Mouse (Mus musculus): ENCODE results near the gene Dchs1. TPM values are rescaled to one million over a fixed set of nuclear protein-coding genes. Genes with fewer than 3 reads are reported as not detected.
A peak's percentile ranks its signal among the peaks of the same experiment; 100 is the strongest.

The Dchs1 gene
- 10 to 100 TPM; 14.1 to 15.1 TPM for total RNA-seq (2021)
- long read RNA-seq, experiment 1, partial matches to known transcripts: 8 of 8 reads
- long read RNA-seq, experiment 1, other reads (novel, unspliced or antisense): 0 of 8 reads
- long read RNA-seq, experiment 2, full-length matches to known transcripts: 1 of 12 reads
- long read RNA-seq, experiment 2, partial matches to known transcripts: 9 of 12 reads
- long read RNA-seq, experiment 2, other reads (novel, unspliced or antisense): 2 of 12 reads

DNA sequence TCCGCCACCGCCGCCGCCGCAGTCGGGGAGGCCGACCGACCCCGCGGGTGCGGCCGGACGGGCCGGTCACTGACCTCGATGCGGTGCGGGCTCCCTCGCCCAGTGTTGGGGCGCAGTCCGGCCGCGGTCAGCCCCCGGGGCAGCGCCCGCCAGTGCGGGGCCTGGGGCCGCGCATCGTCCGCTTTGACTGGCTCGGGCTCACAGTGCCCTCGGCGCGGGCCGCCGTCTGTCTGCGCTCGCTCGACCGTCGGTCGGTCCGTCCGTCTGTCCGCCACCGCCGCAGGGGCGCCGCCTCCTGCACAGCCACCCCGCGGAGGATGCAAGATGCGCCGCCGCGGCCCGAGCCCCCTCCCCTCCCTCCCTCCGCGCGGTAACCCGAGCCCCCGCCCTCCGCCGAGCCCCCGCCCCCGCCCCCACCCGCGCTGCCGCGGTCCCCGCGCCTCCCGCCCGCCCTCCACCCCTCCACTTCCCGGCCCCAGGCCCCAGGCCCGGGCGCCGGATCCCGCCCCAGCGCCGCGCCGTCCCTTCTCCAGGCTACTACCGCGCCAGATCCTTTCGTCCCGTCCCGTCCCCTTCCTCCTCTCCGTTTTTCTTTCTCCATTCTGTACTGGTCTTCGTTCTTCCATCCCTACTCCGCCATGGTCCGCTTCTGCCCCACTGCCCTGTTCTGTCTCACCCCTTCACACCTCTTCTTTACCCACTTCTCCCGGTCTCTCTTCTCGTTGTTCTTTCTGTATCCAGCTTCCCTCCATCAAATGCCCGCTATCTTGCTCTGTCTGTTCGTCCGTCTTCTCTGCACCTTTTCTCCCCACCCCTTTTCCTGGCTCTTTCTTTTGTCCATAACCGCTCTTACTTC is at the start of gene Dchs1:
Gene Dchs1, minus strand, starts transcription at position 370 of the 856 bp plus-strand sequence.
- no peak for TF ChIP-seq CTCF (conservative IDR thresholded peaks at IDR 0.05)
- Histone ChIP-seq H3K27ac (peak within 1 kb of the TSS; percentile 73; the same call in 1 of the 2 replicates), H3K4me3 (peak within 1 kb of the TSS; percentile 64)
- no peak for DNase-seq (ENCODE audit: low spot score in 2 of 2)

DNA sequence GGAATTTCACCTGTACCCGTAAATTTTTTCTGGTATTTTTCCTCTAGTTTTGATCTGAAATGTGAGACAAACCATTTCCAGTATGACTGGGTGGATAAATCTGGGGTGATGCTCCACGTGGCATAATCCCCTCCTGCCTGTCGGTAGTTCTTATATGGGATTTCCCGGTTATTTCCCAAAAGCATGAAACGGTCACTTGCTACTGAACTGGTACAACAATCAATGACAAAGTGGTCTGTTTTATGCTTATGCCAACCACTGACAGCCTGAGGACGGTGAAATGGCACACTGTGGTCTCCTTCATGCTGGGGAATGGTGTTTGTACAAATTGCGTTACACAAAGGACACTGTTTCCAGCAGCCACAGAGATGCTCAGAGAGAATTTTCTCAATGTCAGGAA is 36.8 kb upstream of the Dchs1 start:
- H3K27ac ChIP-seq: no peak overlapping the region
- H3K4me3 ChIP-seq: no peak overlapping the region
- DNase-seq (ENCODE audit: low spot score in 2 of 2): no peak
- no peak for TF ChIP-seq CTCF (conservative IDR thresholded peaks at IDR 0.05)

DNA sequence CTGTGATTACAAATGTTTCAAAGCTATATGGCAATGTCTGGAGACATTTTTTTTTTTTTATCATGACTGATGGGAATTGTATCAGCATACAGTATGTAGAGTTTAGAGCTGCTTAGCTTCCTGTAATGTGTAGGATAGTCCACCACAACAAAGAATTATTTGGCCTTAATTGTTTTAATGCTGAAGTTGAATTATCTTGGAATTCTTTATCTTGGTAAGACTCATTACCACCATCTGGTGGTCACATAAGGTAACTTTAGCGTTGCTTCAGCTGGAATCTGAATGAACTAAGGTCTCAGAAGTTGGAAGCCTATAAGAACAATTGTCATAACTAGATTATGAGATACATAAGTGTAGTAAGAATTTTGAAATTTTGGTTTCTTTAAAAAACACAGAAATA is 31.0 kb upstream of the Dchs1 start:
- Histone ChIP-seq H3K4me3 (no peak overlapping the region), H3K27ac (no peak overlapping the region)
- TF ChIP-seq CTCF (conservative IDR thresholded peaks at IDR 0.05): peak; percentile 90
- no peak for DNase-seq (ENCODE audit: low spot score in 2 of 2)

DNA sequence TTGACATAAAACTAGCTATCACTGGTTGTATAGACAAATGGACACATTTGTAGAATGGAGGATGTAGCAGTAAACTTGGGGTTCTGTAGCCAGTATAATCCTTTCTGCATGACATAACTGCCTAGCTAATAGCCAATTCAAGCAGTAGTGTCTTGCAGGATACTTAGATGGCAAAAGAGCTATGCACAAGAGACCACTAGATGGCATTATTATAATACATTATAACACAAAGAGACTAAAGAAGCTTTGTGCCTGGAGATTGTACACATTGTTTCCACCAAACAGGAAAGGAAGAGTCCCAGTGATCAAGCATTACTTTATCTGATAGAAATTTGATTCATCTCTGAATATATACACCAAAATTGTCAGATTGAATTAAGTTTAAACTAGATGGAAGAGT is 29.3 kb upstream of the Dchs1 start:
- DNase-seq (ENCODE audit: low spot score in 2 of 2): no peak
- H3K27ac ChIP-seq: no peak overlapping the region
- H3K4me3 ChIP-seq: no peak overlapping the region
- peak; percentile 77 for TF ChIP-seq CTCF (conservative IDR thresholded peaks at IDR 0.05)

DNA sequence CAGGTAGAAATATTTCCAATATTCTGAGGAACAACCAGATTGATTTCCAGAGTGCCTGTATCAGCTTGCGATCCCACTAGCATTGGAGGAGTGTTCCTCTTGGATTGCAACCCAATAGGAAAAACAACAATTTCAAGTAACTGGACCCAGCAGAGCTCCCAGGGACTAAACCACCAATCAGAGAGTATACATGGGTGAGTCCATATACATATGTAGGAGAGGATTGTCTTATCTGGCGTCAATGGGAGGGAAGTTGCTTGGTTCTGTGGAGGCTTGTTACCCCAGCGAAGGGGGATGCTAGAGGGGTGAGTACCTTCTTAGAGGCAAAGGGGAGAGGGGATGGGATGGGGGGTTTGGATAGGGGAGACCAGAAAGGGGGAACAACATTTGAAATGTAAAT is 25.9 kb upstream of the Dchs1 start:
- H3K4me3 ChIP-seq: no peak overlapping the region
- no peak overlapping the region for H3K27ac ChIP-seq
- no peak for DNase-seq (ENCODE audit: low spot score in 2 of 2)
- TF ChIP-seq CTCF (conservative IDR thresholded peaks at IDR 0.05): no peak

DNA sequence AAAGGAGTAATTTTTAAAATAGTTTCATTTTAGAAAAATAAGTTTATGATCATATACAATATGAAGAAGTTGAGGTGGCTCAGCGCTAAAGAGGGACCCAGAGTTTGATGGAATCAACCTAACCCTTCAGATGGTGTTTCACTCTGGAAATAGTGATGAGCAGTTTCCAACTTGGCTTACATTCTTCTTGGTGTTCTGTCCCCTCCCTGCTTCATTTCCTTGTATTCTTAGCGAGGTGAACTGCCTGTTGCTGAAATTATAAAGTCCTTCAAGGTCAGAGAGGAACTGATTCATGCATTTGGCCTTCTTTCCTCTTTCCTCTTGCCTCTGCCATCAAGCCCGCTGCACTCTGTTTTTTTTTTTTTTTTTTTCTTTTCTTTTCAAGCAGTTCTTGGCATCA is 25.1 kb upstream of the Dchs1 start:
- no peak overlapping the region for H3K4me3 ChIP-seq
- no peak for TF ChIP-seq CTCF (conservative IDR thresholded peaks at IDR 0.05)
- DNase-seq (ENCODE audit: low spot score in 2 of 2): no peak
- H3K27ac ChIP-seq: no peak overlapping the region

DNA sequence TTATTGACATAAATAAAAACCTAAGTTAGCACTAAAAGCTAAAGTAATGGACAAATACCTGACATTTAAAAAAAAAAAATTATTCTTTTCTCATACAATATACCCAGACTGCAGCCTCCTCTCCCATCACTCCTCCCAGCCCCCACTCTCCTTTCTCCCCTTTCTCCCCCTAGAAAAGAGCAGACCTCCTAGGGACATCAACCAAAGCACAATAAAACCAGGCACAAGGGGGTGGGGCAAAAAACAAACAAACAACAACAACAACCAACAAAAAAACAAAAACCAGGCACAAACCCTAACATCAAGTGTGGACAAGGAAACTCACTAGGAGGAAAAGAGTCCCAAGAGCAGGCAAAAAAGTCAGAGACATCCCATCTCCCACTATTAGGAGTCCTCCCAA is 24.1 kb upstream of the Dchs1 start:
- no peak for TF ChIP-seq CTCF (conservative IDR thresholded peaks at IDR 0.05)
- H3K27ac ChIP-seq: peak overlapping the region; percentile 80
- no peak for DNase-seq (ENCODE audit: low spot score in 2 of 2)
- H3K4me3 ChIP-seq: peak overlapping the region; percentile 43

DNA sequence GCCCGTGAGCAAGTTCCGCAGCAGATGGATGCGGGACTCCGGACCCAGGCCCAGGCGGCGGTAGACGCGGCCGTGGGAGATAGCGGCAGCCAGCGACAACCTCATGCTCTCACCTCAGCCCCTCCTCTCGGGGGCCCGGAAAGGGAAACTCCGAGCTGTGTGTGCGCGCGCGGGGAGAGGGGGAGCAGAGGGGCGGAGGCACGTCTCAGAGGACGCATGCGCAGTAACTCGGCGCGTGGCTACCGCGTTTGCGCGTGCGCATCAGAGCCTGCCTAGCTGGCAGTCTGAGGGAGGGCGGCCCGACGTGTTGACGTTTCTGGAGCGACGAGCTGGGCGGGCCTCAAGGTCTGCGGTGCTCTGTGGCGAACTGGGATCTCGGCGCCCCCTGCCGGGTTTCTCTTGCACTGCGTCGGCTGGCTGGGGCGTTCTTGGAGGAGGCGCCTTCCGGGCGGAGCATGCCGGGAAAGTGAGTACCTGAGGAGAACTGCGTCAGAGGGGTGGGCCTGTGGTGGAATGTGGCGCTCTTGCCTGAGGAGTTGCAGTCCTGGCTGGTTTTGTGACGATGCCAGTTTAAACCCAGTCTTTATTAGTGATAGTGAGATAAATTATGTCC is 23.5 kb upstream of the Dchs1 start, which contains the start of gene Mrpl17:
Gene Mrpl17, minus strand, starts transcription at position 223 of the 613 bp plus-strand sequence.
- H3K4me3 ChIP-seq: peak within 1 kb of the TSS; percentile 79
- peak; percentile 99 for TF ChIP-seq CTCF (conservative IDR thresholded peaks at IDR 0.05)
- peak; percentile 100 for DNase-seq (ENCODE audit: low spot score in 2 of 2)
- peak within 1 kb of the TSS; percentile 93 for H3K27ac ChIP-seq

DNA sequence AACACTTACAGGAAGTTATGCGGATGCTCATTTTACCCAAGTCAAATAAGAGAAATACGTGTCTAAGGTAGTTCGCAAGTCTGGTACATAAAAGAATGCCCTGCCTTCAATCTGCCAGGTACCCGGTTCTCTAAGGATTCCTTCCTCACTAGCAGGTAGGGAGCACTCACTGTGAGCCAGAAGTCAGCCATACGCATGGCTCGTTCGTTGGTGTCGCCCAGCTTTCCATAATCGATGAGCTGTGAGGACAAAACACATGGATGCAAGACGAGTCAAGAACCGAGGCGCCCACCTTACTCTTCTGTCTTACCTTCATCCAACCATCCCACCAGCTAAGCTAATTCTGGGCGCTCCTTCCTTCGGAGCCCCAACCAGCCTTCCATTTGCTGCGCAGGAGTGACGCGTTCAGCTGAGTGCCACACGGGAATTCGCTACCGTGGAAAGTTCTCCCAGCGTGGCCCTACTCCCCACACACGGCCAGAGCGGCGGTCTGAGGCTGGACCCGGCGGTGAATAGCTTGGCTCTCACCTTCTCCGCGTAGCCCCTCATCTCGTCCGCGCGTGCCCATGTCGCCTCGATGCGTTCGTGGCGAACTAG is 22.9 kb upstream of the Dchs1 start:
- DNase-seq (ENCODE audit: low spot score in 2 of 2): peak in 1 of 2 experiments; percentile 36
- Histone ChIP-seq H3K27ac (peak overlapping the region; percentile 93), H3K4me3 (peak overlapping the region; percentile 79)
- no peak for TF ChIP-seq CTCF (conservative IDR thresholded peaks at IDR 0.05)

DNA sequence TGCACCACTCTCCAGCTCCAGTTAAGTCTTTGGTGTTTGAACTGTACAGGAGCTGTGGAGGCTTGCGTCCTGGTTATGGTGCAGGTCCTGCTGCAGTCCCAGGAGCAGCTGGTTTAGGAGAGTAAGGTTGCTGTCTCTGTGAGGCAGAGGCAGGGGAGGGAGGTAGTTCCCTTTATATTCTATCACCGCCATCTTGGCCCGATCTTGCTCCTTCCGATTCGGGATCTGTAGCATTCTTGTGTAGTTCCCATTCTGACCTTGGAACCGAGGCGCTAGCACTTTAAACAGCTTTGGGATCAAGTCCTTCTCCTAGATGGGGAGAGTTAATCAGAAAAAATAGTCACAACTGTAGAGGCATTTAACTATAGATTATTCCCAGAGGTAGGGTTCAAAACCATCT is 22.4 kb upstream of the Dchs1 start:
- TF ChIP-seq CTCF (conservative IDR thresholded peaks at IDR 0.05): no peak
- DNase-seq (ENCODE audit: low spot score in 2 of 2): no peak
- peak overlapping the region; percentile 93 for H3K27ac ChIP-seq
- H3K4me3 ChIP-seq: peak overlapping the region; percentile 79

DNA sequence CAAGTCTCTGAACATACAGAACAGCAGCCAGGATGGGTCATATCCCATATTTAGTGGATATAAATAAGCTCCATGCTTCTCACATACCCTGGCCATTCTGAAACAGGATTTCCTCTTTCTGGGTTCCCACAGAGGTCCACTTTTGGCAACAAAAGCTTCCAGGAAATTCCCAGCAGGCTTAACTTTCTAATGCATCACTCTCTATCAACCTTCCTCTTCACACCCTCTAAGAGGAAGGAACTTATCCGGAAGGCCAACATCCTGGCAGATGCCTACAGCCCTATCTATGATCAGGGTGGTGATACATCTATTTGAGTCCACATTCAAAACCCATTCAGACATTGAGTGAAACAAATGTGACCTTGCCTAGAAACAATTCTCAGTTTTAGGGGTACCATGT is 20.9 kb upstream of the Dchs1 start:
- DNase-seq (ENCODE audit: low spot score in 2 of 2): no peak
- Histone ChIP-seq H3K4me3 (no peak overlapping the region), H3K27ac (no peak overlapping the region)
- TF ChIP-seq CTCF (conservative IDR thresholded peaks at IDR 0.05): no peak

DNA sequence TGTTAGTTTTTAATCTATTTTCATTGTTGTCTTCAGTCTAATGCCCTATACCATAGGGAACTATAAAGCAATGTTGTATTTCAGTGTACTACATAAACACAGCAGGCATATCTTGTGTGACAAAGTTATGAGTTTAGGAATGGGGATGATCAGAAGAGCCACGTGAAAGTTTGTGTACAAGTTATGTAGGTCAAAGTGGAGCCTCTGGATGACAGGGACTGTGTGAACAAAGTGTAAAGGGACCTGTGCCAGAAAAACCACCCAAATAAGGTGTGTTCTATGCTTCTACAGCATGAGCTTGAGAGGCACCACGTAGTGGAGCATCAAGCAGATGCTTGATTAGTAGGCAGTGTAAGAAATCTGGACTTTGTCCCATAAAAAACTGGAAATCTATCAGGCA is 19.3 kb upstream of the Dchs1 start:
- Histone ChIP-seq H3K4me3 (no peak overlapping the region), H3K27ac (no peak overlapping the region)
- no peak for TF ChIP-seq CTCF (conservative IDR thresholded peaks at IDR 0.05)
- no peak for DNase-seq (ENCODE audit: low spot score in 2 of 2)

DNA sequence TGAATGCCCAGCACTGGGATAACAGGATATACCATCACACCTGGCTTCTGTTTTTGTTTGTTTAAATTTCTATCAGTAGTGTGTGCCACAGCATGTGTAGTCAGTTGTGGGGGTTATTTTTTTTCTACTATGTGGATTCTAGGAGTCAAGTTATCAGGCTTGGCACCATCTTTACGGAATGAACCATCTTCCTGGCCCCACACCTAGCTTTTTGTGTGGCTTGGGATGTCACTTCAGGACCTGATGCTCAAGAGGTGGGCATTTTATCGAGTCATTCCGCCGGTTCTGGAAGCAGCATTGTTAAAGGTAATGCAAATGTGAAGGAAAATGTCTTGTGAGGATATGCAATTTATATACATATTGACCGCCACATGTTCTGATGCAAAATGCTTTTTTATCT is 18.7 kb upstream of the Dchs1 start:
- no peak for TF ChIP-seq CTCF (conservative IDR thresholded peaks at IDR 0.05)
- H3K27ac ChIP-seq: no peak overlapping the region
- no peak for DNase-seq (ENCODE audit: low spot score in 2 of 2)
- no peak overlapping the region for H3K4me3 ChIP-seq
